Mouse (Mus musculus) midbrain, embryonic 10.5 days (tissue): ENCODE measurements at regions not wholly inside any gene's neighbourhood (a gene's known extent, or its start where the extent isn't known, plus 50 kb on each side); places are given as distances from the start of the nearest gene placed in this dataset.
A peak's percentile ranks its signal among the peaks of the same experiment; 100 is the strongest.

Source experiments
- DNase-seq: peaks from one replicate; pipeline ENCODE4 v3.0.0-alpha.2; 2017; ENCODE audit warnings: low spot score
- H3K27ac ChIP-seq: fragments of 300-500 bp; sonication (generic); replicated peaks from 2 replicates; pipeline ENCODE4 v1.5.1; 2016; ENCODE audit warnings: mild to moderate bottlenecking
- H3K27me3 ChIP-seq: fragments of 300-500 bp; sonication (generic); 2 replicates; pipeline ENCODE4 v1.6.1; 2016; ENCODE audit warnings: low read depth, mild to moderate bottlenecking; ENCODE audit not compliant: poor library complexity, severe bottlenecking
- H3K36me3 ChIP-seq: fragments of 300-500 bp; sonication (generic); 2 replicates; pipeline ENCODE4 v1.6.1; 2016; ENCODE audit warnings: mild to moderate bottlenecking, moderate library complexity
- H3K4me1 ChIP-seq: fragments of 300-500 bp; sonication (generic); 2 replicates; pipeline ENCODE4 v1.6.1; 2016
- H3K4me3 ChIP-seq: fragments of 300-500 bp; sonication (generic); 2 replicates; pipeline ENCODE4 v1.5.1; 2016; ENCODE audit warnings: mild to moderate bottlenecking, moderate library complexity
- H3K9me3 ChIP-seq: fragments of 300-500 bp; sonication (generic); replicated peaks from 2 replicates; pipeline ENCODE4 v1.6.1; 2016; ENCODE audit warnings: mild to moderate bottlenecking
- whole genome bisulfite sequencing: fragments of 180-500 bp; shearing (Covaris S2); methylation state at CpG from one replicate; pipeline ENCODE4 v1.1.7; 2016; 5-methylcytosine and 5-hydroxymethylcytosine counted together

DNA sequence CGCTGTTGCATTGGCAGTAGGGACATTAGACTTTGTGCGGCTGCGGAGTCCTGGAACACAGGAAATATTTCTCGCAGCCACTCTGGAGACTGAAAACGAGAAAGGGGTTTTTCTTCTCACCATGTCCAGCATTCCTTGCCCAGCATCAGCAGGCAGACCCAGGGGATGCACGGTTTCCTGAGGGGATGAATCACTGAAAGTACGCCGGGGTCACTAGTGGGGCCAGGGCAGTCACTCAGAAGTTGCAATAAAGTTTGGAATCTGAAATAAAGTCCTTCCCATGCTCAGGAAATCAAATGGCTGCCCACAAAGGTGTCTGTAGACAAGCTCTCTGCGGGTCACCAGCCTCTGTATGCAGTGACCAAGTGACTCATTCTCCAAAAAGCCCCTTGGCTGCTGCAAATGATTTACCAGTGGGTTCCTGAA, 248.2 kb upstream of the Msx2 start:
- WGBS, result 71% methylated on average over 9 of the region's 9 CpGs
- Histone ChIP-seq H3K9me3 (no peaks in the 10 kb centered on the region), H3K27ac (no peak overlapping the region; the same call in 1 of the 2 replicates), H3K4me1 (no peaks in the 10 kb centered on the region), H3K27me3 (no peaks in the 10 kb centered on the region), H3K36me3 (no peaks in the 10 kb centered on the region), H3K4me3 (no peak overlapping the region)
- no peak for DNase-seq

DNA sequence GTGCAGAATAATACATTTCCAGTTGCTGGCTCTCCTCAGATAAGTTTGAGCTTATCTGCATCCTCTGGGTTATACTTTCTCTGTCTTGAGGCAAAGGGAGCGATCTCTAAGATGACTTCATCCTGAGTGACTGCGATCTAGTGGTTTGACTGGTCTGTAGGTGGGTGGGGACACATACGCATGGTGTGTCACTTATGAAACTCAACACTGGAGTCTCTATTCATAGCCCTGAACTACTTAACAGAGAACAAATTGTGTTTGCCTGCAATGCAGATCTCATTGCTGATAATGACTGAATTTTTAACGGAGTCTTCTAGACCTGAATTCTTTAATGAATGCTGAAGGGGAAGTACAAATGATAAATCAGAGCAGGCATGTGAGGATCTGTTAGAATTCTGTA, 244.7 kb upstream of the Msx2 start:
- Histone ChIP-seq H3K27me3 (no peaks in the 10 kb centered on the region), H3K4me1 (no peaks in the 10 kb centered on the region), H3K4me3 (no peak overlapping the region), H3K27ac (no peak overlapping the region), H3K36me3 (no peaks in the 10 kb centered on the region), H3K9me3 (no peaks in the 10 kb centered on the region)
- no peak for DNase-seq
- 94% methylated on average over 4 of the region's 4 CpGs for WGBS

DNA sequence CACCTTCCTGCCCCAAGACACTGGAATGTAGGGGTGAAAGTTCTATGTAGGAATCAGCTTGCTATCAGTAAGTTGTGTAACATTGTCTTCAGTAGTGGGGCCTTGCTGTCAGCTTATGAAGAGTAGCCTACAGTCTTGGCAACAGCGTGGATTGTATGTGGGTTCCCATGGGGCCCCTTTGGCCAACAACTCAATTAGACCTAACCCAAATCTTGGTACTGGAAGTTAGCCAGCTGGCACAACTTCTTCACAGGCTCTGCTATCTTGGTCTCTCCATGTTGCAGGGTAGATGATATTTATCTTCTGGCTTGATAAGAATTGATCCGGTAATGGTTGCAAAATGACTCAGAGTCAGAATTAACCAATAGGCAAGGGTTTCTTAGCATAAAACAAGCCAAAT, 244.2 kb upstream of the Msx2 start:
- H3K27ac ChIP-seq, result no peak overlapping the region
- no peaks in the 10 kb centered on the region for H3K4me1 ChIP-seq
- H3K4me3 ChIP-seq, result no peak overlapping the region
- WGBS, result 92% methylated on average over 2 of the region's 2 CpGs
- no peaks in the 10 kb centered on the region for H3K9me3 ChIP-seq
- no peak for DNase-seq
- H3K36me3 ChIP-seq, result no peaks in the 10 kb centered on the region
- H3K27me3 ChIP-seq, result no peaks in the 10 kb centered on the region

DNA sequence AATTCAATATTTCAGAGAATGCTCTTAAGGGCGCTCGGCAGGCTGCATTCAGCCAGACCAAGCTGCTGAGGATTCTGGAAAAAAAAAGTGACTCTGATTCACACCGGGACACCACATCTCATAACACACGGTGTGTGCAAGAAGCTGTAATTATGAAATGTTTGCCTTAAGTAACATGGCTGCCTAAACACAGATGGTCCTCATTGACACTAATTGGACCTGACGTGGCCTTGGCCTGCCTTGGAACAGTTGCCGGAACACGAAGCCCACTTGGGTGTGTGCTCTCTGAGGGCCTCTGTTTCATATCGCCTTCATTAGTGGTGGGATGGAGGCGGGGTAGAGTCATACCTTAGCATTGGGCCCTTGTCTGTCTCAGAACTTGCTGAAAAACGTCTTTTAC, 236.2 kb upstream of the Msx2 start:
- Histone ChIP-seq H3K4me3 (no peak overlapping the region), H3K4me1 (no peaks in the 10 kb centered on the region), H3K9me3 (no peaks in the 10 kb centered on the region), H3K36me3 (no peaks in the 10 kb centered on the region), H3K27me3 (no peaks in the 10 kb centered on the region), H3K27ac (no peak overlapping the region)
- no peak for DNase-seq
- WGBS, result 73% methylated on average over 10 of the region's 10 CpGs

DNA sequence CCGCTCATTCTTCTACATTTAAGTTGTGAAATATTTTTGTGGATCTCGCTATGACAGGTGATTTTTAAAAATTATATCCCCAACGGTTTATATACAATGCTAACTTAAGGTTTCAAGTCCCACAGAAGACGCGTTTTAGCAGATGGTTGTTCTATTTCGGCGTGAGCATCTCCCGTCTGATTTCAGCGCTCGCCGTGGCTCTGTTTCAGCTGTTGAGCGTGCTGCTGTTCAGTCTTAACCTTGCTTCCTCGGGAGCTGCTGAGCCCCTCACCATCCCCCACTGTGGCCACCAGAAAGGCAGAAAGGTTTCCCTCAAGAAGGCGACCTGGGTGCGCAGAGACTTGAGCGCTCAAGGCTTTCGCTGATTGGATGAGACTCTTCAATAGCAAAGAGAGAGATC, 234.7 kb upstream of the Msx2 start:
- WGBS, result 85% methylated on average over 17 of the region's 17 CpGs
- no peak for DNase-seq
- Histone ChIP-seq H3K4me1 (no peaks in the 10 kb centered on the region), H3K9me3 (no peaks in the 10 kb centered on the region), H3K27ac (no peak overlapping the region), H3K27me3 (no peaks in the 10 kb centered on the region), H3K36me3 (no peaks in the 10 kb centered on the region), H3K4me3 (no peak overlapping the region)

DNA sequence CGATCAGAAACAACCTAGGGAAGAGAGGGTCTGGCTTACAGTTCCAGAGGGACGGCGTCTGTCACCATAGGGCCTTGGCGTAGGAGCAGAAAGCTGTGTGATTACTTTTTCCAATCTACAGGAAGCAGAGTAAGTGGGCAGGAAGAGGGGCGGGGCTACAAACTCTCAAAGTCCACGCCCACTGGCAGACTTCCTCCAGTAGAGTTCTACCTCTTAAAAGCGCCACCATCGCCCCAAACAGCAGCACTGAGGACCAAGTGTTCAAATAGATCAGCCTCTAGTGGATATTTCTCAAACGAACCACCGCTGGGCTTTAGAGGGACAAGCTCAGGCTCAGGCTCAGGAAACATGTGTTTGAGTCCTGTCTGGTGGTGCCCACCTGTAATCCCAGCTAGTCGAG, 231.2 kb upstream of the Msx2 start:
- WGBS, result 87% methylated on average over 11 of the region's 11 CpGs
- H3K27me3 ChIP-seq, result no peaks in the 10 kb centered on the region
- H3K36me3 ChIP-seq, result no peaks in the 10 kb centered on the region
- no peak overlapping the region for H3K27ac ChIP-seq
- no peaks in the 10 kb centered on the region for H3K9me3 ChIP-seq
- H3K4me1 ChIP-seq, result no peaks in the 10 kb centered on the region
- no peak overlapping the region for H3K4me3 ChIP-seq
- no peak for DNase-seq

DNA sequence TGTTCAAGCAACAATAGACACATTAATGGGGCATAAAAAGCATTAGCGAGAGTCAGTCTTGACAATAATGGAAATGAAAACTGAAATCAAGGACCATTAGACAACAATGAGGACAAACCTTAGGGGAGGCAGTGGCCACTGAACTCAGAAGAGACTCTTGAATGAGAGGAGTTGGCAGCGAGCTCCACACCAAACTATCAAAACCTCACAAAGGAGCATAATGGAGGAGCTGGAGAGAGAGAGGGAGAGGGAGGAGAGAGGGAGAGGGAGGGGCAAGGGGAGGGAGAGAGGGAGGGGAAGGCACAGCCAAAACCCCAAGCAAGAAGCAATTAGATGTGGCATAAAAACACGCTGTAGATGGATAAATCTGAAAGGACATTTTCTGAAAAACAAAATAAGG, 227.4 kb upstream of the Msx2 start:
- H3K36me3 ChIP-seq, result no peaks in the 10 kb centered on the region
- DNase-seq, result no peak
- no peak overlapping the region for H3K4me3 ChIP-seq
- H3K27ac ChIP-seq, result no peak overlapping the region
- WGBS, result 61% methylated on average over 3 of the region's 3 CpGs
- H3K27me3 ChIP-seq, result peaks cover 12% of the 10 kb centered on the region; the same call in 1 of the 2 replicates
- 0 out of 2 replicates have a peak, but pooled peaks cover 8% of the 10 kb centered on the region for H3K4me1 ChIP-seq
- no peaks in the 10 kb centered on the region for H3K9me3 ChIP-seq

DNA sequence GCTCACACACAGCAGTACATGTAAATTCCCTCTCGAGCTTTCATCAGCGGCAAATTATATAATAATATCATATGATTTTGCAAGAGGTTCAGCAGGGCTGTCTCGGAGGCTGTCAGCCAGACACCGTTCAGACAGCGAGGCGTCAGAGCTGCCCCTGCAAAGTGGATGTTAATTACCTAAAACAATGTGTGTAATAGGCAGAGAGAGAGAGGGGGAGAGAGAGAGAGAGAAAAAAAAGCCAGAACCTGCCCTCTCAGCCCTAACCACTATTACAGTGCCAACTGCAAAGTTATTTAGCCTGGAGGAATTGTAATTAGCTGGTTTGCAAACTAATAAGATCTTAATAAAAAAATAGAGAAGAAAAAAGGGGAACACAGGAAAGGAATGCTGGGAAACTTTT, 225.1 kb upstream of the Msx2 start:
- WGBS, result 76% methylated on average over 6 of the region's 6 CpGs
- H3K27me3 ChIP-seq, result peaks cover 18% of the 10 kb centered on the region; the same call in 1 of the 2 replicates
- no peak overlapping the region for H3K27ac ChIP-seq
- 0 out of 2 replicates have a peak, but pooled peaks cover 8% of the 10 kb centered on the region for H3K4me1 ChIP-seq
- H3K36me3 ChIP-seq, result no peaks in the 10 kb centered on the region
- no peak for DNase-seq
- H3K4me3 ChIP-seq, result no peak overlapping the region
- no peaks in the 10 kb centered on the region for H3K9me3 ChIP-seq

DNA sequence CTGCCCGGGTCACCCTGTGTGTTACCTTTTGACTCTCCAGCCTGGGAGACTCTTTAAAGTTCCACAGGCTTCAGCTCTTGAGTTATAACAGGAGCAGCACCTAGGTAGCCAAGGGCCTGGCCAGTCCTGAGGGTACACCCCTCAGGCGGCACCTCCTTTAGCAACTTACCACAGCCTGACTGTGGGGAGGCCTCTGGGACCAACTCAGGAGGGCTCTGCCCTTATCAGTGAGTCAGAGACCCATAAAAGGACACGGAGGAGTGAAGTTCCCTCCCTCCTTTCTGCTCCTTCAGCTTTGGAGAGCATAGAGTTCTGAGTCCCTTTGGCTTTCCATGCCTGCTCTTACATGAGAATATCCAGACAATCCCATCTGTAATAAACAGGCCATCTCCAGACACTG, 222.5 kb upstream of the Msx2 start:
- H3K9me3 ChIP-seq, result no peaks in the 10 kb centered on the region
- no peak overlapping the region for H3K4me3 ChIP-seq
- peaks cover 38% of the 10 kb centered on the region for H3K27me3 ChIP-seq
- H3K4me1 ChIP-seq, result 0 out of 2 replicates have a peak, but pooled peaks cover 8% of the 10 kb centered on the region
- DNase-seq, result no peak
- 68% methylated on average over 3 of the region's 3 CpGs for WGBS
- no peak overlapping the region for H3K27ac ChIP-seq
- no peaks in the 10 kb centered on the region for H3K36me3 ChIP-seq

DNA sequence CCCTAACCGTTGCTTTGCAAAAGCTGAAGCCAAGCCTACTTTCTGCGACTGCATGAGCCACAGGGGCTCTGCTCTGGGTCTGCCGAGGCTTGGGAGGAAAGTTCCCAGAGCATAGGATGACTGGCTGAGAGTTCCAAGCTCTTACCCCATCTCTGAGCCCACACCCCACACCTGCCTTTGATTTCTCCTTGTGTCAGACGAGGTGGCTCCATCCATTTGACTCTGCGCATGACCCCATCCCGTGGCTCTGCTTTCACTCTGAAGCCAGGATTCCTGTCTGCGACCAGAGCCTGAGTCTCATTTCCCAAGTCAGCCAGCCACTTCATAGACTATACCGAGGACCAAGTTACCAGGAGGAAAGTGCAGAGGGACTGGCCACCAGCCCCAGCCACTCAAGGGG, 216.1 kb upstream of the Msx2 start:
- 47% methylated on average over 8 of the region's 8 CpGs for WGBS
- Histone ChIP-seq H3K36me3 (no peaks in the 10 kb centered on the region), H3K27ac (peak overlapping the region; percentile 64), H3K9me3 (no peaks in the 10 kb centered on the region), H3K4me3 (peak overlapping the region; percentile 26; the same call in 1 of the 2 replicates), H3K27me3 (peaks cover 85% of the 10 kb centered on the region), H3K4me1 (peaks cover 35% of the 10 kb centered on the region)
- no peak for DNase-seq

DNA sequence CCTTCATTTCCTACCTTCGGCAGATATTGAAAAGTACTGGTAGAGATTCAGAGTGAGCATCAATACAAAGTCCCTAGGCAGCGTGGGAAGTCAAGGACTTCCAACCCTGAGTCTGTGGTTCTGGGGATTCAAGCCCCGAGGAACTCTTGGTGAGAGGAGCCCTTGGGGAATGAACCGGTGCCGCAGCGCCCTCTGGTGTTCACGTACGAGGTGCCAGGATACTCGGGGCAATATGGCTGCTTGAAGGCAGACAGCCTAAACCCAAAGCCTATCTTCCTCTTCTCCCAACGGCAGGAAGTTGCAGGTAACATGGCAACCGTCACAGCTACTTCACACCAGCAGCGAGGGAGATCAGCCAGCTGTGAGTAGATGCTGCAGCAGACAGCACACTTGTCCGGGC, 215.6 kb upstream of the Msx2 start:
- DNase-seq, result peak; percentile 89
- Histone ChIP-seq H3K27ac (peak overlapping the region; percentile 64), H3K4me3 (peak overlapping the region; percentile 26; the same call in 1 of the 2 replicates), H3K27me3 (peaks cover 87% of the 10 kb centered on the region), H3K9me3 (no peaks in the 10 kb centered on the region), H3K36me3 (no peaks in the 10 kb centered on the region), H3K4me1 (peaks cover 35% of the 10 kb centered on the region)
- WGBS, result 10% methylated on average over 13 of the region's 13 CpGs

DNA sequence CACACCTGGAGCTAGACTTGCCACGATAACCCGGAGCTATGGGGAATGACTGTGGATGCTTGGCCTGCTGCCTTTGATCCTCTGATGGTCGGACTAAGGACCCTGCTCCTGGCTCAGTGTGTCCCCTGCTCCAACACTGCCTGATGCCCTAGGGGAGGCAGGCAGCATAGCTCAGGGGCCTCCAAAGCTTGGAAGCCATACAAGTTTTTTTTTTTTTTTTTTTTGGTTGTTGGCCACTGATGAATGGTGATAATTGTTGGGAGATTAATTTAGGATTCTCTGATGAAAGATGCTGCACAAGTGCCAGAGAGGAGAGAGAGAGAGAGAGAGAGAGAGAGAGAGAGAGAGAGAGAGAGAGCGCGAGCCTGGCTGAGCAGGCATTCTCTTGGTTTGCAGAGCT, 211.6 kb upstream of the Msx2 start:
- H3K9me3 ChIP-seq, result no peaks in the 10 kb centered on the region
- H3K36me3 ChIP-seq, result no peaks in the 10 kb centered on the region
- DNase-seq, result no peak
- WGBS, result 61% methylated on average over 5 of the region's 5 CpGs
- peaks cover 48% of the 10 kb centered on the region for H3K4me1 ChIP-seq
- H3K4me3 ChIP-seq, result no peak overlapping the region
- no peak overlapping the region for H3K27ac ChIP-seq
- peaks cover 96% of the 10 kb centered on the region for H3K27me3 ChIP-seq

DNA sequence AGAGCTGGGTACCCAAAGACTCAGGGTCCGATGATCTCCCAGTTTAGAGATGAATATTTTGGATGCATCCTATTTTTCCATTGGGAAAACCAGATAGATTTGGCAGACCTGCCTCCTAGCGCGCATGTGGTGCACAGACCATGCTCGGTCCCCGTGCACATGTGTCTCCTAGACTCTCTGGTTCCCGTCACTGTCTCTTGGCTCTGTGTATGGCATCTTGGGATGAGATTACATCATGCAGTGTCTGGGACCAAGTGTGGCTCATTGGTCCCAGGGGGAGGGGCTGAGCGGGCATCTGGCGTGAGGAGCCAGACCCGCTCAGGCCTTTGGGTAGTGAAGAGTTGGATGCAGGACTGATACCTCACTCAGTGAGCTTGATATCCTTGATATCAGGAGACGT, 204.3 kb upstream of the Msx2 start:
- H3K27ac ChIP-seq, result no peak overlapping the region
- H3K27me3 ChIP-seq, result peaks cover 56% of the 10 kb centered on the region
- 94% methylated on average over 10 of the region's 10 CpGs for WGBS

DNA sequence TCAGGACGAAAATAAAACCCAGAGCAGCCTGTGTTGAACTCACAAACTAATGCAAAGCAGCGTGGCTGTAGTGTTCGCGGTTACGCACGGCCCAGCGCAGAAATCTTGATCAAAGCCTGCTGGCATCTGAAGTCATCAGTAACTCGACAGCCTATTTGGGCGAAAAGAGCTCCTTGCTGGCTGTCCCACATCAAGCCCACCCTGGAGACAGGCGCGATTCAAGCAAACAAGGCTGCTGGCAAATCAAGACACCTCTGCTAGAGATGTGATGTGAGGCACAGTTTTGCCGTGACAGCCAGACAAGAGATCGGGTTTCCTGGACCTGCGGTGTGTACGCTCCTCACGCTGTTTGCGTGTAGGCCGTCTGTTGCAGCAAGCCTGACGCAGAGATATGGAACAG, 197.5 kb upstream of the Msx2 start:
- WGBS, result 86% methylated on average over 19 of the region's 19 CpGs

More for the DNA sequence above, 204.3 kb upstream of the Msx2 start:
- Histone ChIP-seq H3K9me3 (no peaks in the 10 kb centered on the region), H3K4me3 (no peak overlapping the region), H3K4me1 (peaks cover 13% of the 10 kb centered on the region), H3K36me3 (no peaks in the 10 kb centered on the region)
- DNase-seq, result no peak

More for the DNA sequence above, 197.5 kb upstream of the Msx2 start:
- H3K4me1 ChIP-seq, result no peaks in the 10 kb centered on the region
- no peaks in the 10 kb centered on the region for H3K27me3 ChIP-seq
- H3K36me3 ChIP-seq, result no peaks in the 10 kb centered on the region
- no peak overlapping the region for H3K4me3 ChIP-seq
- no peak overlapping the region for H3K27ac ChIP-seq
- no peak for DNase-seq
- peaks cover 16% of the 10 kb centered on the region; the same call in 1 of the 2 replicates for H3K9me3 ChIP-seq
